Mouse (Mus musculus) adrenal gland, postnatal 36 days (tissue): ENCODE results near the gene Tmf1. TPM values are rescaled to one million over a fixed set of nuclear protein-coding genes. Genes with fewer than 3 reads are reported as not detected.

Experiments used
- DNase-seq, 2 experiments: peaks; one replicate each; pipeline ENCODE4 v3.0.0; 2021; ENCODE audit warnings: mixed read lengths in 1 of 2
- long read RNA-seq, 2 experiments: library from polyadenylated mRNA; stranded (forward); transcript quantifications; one replicate each; pipeline ENCODE4 v2.0.0; 2021; ENCODE audit warnings: borderline sequencing depth in 2 of 2
- total RNA-seq, 2 experiments: library from RNA; stranded (reverse); gene quantifications; 2 replicates each; pipeline ENCODE4 v1.2.3; 2021

Tmf1 gene
- total RNA-seq = 10 to 100 TPM; 52.9 to 53.6 TPM
- long read RNA-seq, experiment 1, full-length matches to known transcripts = 7 of 17 reads
- long read RNA-seq, experiment 1, partial matches to known transcripts = 9 of 17 reads
- long read RNA-seq, experiment 1, other reads (novel, unspliced or antisense) = 1 of 17 reads
- long read RNA-seq, experiment 2, full-length matches to known transcripts = 3 of 4 reads
- long read RNA-seq, experiment 2, partial matches to known transcripts = 0 of 4 reads
- long read RNA-seq, experiment 2, other reads (novel, unspliced or antisense) = 1 of 4 reads

DNA sequence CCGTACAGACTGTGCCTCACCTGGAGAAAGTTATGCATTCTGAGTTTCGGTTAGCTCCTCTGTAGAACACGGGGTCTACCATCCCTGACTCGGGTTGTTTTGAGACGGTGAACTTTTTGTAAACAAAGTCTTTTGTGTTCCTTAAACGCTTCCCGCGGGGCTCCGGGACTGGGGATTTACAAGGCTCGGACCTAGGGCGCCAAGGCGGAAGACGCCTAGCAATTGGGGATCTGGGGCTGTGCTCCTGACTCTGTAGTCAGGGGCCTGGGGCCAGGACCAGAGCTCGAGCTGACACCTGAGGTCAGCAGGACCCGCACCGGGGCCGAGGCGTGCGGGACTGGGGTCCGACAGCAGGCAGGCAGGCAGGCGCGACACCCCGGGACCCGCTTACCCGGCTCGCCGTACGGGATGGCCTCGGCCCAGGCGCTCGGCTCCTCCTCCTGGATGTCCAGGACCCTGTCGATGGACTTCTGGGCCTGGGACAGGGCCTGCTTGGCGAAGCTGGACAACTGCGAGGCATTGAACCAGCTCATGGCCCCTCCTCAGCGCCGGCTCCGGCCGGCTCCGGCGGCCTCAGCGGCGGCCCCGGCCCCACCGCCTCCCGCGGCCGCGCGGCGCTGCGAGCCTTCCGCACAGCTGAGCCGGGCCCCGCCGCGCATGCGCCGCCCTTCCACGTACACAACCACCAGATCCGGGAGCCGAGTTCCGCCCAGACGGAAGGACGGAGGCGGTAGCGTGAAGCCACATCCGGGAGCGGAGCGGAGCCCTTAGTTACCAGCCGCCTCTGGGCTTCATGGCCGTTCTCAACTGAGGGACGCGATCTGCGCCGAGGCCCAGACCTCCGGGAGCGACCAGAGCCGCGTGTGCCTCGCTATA lies at the start of gene Tmf1:
Gene Tmf1 (minus strand): TSS at position 632 of the 876 bp plus-strand sequence.
- peak; percentile 98 for DNase-seq

GRCm38 (mm10) chr6:97227067-97227847 lies 48.3 kb upstream of the Tmf1 start:
- no peak for DNase-seq

- DNase-seq = no peak
Observed at GRCm38 (mm10) chr6:97226083-97226491, 47.2 kb upstream of the Tmf1 start.

GRCm38 (mm10) chr6:97224505-97224904 lies 45.6 kb upstream of the Tmf1 start:
- DNase-seq = no peak

GRCm38 (mm10) chr6:97223566-97223965 lies 44.6 kb upstream of the Tmf1 start:
- DNase-seq = no peak

DNA sequence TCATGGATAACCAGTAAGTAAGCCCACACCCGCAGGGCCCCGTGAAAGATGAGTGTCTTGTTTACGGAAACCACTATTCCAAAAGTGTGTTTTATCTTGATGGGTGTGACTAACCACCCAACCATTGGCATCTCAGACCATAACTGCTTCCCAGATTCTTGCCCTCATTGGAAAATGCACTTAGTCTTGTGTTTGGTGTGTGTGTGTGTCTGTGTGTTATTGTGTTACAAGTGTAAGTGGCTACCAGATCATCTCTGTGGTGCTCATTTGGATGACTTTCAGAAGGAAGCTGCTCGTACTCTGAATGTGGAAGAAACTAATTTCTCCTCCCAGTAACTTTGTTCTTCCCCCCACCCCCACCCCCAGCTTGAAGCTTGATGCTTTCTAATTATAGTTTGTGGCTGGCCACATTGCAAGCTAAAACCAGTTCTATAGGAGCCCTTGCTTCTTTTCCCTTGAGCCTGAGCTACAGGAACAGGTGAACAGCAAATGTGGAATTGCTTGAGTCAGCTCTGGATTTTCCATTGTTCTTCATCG lies 44.1 kb upstream of the Tmf1 start:
- no peak for DNase-seq

GRCm38 (mm10) chr6:97222321-97222720 lies 43.4 kb upstream of the Tmf1 start:
- DNase-seq = no peak

DNA sequence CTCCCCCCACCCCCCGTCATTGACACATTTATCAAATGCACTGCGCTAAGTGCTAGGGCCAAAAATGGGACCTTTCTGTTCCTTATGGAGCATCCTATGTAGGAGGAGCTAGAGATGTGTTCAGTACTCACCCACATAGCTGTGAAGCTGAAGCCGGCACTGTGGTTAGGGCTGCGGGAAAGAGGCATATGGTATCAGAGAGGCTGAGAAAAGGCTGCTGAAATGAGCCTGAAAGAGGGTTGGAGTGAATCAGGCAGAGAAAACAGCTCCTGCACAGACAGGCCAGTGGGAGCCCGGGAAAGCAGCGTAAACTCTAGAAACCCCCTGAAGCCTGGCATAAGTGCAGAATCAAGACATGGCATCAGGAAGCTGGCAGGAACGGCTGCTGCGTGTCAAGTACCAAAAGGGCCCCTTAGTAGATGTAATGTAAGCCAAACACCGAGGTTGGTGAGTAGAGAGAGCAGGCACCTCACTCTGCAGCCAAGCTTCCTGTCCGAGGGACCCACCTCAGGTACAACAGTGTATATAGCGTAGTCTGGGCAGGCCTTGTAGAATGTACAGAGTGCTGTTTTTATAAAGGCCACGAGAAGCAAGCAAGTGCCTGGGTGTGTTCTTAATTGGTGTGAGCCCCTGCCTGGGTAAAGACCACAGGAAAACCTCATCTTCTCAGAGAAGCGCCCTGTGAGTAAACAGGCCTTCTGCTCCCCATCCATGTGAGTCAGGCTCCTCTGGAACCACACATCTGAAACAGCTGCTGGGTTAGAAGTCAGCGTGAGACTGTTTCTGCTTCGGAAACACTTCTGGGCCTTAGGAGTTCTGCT lies 42.5 kb upstream of the Tmf1 start:
- no peak for DNase-seq

DNA sequence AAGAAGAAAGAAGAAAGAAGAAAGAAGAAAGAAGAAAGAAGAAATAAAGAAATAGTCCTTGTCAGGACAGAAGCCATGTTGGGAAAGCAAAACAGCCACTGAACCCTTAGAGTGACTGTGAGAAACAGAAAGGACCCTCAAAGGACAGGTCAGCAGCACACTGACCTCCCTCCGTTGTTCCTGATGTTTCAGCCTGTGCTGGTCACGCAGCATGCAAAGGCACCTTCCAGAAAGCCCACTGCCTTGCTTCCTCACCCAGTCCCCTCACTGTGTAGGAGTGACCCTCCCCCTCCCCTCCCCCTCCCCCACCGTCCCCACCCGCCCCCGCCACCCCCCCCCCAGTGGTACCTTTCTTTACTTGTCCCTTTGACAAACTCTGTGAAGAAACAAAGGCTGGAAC lies 41.8 kb upstream of the Tmf1 start:
- no peak for DNase-seq

GRCm38 (mm10) chr6:97216154-97216821 lies 37.4 kb upstream of the Tmf1 start:
- DNase-seq = no peak

- peak; percentile 72 to 79 for DNase-seq
Observed at GRCm38 (mm10) chr6:97211981-97212380, 33.1 kb upstream of the Tmf1 start.

- DNase-seq = peak; percentile 25 to 37
Observed at GRCm38 (mm10) chr6:97210962-97211601, 32.2 kb upstream of the Tmf1 start.

- DNase-seq = peak; percentile 92 to 94
Observed at GRCm38 (mm10) chr6:97210191-97210961, 31.5 kb upstream of the Tmf1 start, which contains the start of gene Arl6ip5. TSS of gene Arl6ip5 (plus strand) at chr6:97210689.

DNA sequence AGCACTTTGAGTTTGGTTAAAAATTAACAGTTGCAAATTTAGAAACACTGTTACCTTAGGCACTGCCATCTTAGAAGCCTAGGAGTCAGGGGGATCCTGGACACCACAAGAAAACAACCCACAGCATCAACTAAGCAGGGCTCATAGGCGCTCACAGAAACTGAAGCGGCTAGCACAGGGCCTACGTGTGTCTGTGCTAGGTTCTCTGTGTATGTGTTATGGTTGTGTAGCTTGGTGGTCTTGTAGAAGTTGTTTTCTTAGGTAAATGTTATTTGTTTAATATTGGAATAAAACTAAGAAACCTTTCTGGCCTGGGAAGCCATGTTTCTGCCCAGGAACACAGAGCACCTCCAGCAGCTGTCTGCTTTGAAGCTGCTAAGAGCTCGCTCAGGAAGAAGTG lies 30.8 kb upstream of the Tmf1 start:
- DNase-seq = no peak

GRCm38 (mm10) chr6:97209201-97209600 lies 30.3 kb upstream of the Tmf1 start:
- peak in 1 of 2 experiments; percentile 8 for DNase-seq

DNA sequence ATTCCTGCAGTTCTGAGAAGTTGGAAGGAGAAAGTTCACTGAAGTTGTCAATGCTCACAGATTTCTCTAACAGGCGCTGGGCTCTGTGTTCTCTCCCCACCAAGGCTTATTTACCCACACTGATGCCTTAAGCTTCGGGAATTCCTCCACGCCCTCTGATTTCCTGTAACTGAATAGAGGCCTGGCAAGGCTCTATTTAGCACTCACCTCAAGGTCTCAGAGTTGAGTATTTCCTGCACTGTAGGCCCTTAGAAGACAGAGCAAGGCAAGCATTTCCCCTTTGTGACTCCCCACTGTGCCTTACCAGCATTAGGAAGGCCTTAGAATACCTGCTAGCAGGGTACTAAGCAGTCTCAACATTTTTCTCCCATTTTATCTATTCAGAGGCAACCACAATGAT lies 29.5 kb upstream of the Tmf1 start:
- DNase-seq = peak in 1 of 2 experiments; percentile 3

- no peak for DNase-seq
Observed at GRCm38 (mm10) chr6:97207085-97207484, 28.2 kb upstream of the Tmf1 start.

DNA sequence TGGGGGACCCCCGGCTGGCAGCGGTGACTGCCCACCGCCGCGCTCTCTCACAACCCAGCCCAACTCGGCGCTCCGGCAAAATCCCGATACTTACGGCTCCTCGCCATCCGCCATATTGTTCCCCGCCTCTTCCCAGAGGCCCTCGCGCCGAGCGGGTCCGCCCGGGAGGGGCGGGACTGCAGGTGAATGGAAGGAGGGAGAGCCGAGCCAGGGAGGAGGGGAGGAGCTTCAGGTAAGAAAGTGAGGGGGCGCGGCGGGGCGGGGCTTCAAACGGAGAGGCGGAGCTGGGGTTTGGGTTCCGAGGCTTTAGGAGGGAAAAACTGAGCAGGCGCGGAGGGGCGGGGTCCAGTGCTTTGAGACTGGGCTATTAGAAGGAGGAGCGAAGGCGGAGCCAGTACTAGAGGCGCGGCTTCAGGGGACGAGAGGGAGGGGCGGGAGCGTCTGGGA lies 26.5 kb upstream of the Tmf1 start, which contains the start of gene Uba3:
Gene Uba3 (minus strand): TSS at position 209 of the 447 bp plus-strand sequence.
- peak; percentile 100 for DNase-seq

DNA sequence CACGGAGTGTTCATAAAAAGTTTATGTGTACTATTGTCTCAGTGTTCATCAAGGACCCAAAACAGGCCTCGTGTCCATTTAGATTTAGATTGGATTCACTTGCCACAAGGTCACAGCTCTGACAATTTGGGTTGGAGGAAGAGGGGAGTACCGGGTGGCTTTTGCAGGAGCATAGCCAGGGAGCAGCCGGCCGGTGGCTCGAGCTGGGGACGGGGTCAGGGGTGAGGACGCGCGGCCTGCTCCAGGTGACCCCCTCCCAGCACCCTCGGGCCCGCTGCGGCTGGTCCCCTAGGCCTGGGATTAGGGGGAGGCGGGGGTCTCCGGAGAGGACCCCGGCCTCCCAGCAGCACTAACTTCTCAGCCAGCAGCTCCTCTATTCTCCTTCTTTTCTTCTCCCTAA lies 26.0 kb upstream of the Tmf1 start:
- DNase-seq = peak; percentile 37 to 56
